Mouse (Mus musculus) heart, postnatal 36 days (tissue): Measurements from ENCODE around the gene Bhlha9. TPM values are rescaled to one million over a fixed set of nuclear protein-coding genes. Genes with fewer than 3 reads are reported as not detected.
A peak's percentile ranks its signal among the peaks of the same experiment; 100 is the strongest.

Experiments used
- DNase-seq, 2 experiments: peaks; one replicate each; pipeline ENCODE4 v3.0.0; 2021 to 2022
- intact Hi-C: fragments of 180-260 bp; cut with DNase I; formaldehyde crosslinking; loops from one replicate; pipeline ENCODE4 v1.15.1; 2025
- total RNA-seq, 2 experiments: library from RNA; stranded (reverse); gene quantifications; 2 replicates each; pipeline ENCODE4 v1.2.3; 2021

The Bhlha9 gene
- not detected for total RNA-seq

DNA sequence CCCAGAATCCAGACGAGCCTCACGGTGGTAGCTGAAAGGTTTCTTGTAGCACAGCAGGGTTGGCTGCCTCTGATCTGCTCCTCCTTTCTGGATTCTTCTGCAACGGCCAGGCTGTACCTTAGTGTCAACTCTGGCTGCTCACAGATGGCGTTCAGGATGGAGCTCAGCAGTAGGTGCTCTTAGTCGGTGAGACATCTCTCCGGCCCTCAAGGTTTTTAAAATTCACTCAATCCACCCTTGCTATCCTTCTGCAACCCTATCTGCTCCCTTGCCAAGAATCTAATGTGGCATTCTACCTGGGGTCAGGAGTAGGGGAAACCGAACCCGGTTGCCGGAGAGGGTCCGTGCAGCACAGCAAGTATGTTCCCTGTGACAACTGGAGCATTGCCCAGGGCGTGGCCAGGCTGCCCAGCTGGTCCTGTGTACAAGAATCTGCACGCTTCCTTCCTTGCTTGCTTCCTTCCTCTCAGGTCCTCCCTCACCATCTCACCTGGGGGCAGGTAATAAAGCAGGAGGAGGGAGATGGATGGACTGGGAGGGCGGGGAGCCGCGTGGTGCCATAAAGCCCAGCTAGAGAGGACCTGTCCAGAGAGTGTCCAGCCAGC, at the start of gene Bhlha9:
Gene Bhlha9, plus strand, starts transcription at position 600 of the 605 bp plus-strand sequence.
- intact Hi-C loops, result no loop called here
- DNase-seq, result no peak

DNA sequence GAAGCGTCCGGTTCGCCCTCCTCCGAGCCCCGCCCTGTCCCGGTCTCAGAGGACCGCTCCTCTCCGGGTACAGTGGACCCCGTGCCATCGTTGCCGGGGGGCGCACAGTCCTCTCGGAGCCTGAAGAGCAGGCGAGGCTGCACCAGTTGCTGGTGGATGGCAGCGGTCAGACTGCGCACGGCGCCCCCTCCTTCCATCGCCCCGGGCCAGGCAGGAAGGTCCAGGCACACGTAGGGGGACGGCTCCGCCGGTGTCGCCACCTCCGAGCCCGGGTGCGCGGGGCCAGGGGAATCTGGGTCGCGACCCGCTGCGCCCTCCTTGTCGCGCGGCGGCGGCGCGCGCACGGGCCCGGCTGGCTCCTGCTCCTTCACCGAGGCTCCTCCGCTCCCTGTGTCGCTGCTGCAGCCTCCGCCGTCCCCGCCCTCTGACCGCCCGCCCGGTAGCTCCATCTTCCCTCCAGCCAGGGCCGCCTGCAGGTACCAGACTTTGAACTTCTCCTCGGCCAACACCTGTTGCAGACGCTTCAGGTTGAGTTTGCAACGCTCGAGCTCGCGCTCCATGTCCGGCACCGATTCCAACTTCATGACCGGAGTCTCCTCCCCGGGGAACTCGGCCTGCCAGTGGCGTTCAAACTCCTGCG, 49.6 kb upstream of the Bhlha9 start:
- peak; percentile 23 to 47 for DNase-seq
- intact Hi-C loops, result no loop called here

DNA sequence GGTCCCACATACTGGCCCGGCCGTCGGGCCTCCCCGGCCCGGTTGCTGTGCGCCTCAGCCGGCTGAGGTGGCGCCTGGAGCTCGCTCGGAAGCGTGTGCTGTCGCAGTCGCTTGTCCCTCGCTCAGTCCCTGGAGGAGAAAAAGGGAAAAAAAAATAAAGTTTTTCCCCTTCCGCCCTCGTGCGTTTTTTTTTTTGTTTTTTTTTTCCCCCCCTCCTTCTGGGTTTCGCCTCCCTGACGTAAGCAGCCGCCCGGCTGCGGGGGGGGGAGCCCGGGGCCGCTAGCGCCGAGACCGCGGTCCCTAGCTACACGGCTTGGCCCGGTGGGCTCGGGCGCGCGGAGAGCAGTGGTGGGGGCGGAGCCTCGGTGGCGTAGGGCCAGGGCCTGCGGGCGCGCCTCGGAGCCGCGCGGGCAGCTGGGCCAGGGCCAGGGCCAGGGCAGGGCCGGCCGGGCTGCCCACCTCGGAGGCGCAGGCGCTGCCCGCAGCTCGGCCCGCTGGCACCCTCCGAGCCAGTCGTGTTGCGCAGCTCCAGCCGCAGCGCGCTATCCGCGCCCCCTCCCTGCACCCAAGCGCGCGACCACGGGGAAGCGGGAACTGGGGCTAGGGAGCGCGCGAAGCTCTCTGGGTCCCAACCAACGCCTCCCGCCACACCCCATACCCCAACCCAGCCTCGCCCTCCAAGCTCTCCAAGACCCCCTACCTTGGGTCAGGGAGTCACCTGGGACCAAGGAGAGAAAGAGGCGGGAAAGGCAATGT, 48.9 kb upstream of the Bhlha9 start:
- intact Hi-C loops, result no loop called here
- peak; percentile 69 to 70 for DNase-seq

DNA sequence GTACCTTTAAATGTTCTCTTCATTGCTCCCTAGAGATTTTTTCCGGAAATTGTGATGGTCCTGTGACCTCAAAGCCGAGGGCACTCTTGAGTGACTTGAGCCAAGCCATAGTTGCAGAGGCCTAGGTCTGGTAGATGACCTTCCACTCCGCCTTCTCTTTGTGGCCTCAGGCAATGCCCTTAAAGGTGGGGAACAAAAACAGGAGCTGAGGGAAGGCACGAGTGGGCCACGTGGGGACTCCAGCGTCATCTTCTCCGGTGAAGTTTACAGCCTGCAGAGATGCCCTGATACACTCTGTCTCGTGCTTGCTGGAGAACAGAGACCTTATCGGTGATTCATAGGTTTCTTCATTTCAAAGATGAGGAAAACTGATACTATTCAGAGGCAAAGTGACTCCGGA, 48.2 kb upstream of the Bhlha9 start:
- no peak for DNase-seq
- intact Hi-C loops, result no loop called here

DNA sequence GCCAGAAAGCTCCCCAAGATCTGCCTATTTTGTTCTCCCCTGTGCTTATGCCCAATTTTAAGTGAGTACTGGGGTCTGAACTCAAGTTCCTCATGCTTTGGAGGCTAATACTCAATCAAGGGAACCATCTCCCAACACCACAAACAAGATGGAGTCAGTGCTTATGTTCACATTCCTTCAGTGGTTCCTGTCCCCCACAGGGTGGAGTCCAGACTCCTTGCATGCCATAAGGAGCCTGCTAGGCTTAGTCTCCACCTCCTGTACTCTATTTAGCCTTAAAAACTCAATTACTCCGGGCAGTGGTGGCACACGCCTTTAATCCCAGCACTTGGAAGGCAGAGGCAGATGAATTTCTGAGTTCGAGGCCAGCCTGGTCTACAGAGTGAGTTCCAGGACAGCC, 47.4 kb upstream of the Bhlha9 start:
- DNase-seq, result no peak
- intact Hi-C loops, result no loop called here

DNA sequence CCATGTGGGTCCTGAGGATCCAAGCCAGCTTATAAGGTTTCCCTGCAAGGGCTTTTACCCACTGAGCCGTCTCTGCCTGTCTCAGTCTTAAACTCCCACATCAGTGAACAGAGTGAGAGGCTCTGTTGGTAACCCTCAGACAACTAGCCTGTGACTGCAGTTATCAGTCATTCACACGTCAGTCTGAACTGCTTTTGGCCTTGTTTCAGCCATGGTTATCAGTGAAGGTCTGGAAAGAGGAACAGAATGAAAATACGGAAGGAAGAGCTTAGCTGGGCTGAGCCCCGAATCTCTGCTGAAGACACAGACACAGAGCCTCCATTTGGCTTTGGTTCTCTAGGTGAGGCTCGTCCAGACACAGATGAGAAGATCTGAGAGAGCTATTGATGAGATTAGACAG, 43.7 kb upstream of the Bhlha9 start:
- intact Hi-C loops, result no loop called here
- DNase-seq, result no peak

DNA sequence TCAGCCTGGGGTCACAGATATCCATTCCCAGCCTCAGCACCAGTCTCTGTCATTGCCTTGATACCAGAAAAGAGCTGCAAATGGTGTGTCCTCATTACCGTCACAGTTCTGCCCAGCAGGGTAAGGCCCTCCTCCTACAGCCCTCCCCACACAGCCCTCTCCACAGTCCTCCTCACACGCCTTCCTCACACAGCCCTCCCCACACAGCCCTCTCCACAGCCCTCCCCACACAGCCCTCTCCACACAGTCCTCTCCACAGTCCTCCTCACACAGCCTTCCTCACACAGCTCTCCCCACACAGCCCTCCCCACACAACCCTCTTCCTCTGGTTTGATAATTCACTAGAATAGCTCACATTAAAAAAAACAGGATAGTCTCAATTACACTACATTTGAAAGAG, 42.2 kb upstream of the Bhlha9 start:
- intact Hi-C loops, result no loop called here
- no peak for DNase-seq

DNA sequence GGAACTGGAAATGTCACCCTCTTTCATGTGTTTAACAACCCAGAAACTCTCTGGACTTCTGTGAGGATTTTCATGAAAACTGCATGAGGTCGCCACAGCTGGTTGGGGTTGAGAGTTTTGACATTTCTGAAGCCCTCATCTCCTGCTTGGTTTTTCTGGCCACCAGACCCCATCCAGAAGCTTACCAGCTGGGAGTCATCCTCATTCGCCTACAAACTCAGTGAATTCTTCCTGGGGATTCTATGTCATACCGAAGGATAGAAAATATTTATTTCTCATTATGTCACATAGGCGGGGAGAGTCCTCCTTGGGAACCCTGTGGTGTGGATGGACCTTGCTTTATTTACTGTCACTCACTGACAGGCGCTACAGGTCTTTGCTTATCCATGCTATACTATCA, 41.8 kb upstream of the Bhlha9 start:
- intact Hi-C loops, result no loop called here
- DNase-seq, result no peak

DNA sequence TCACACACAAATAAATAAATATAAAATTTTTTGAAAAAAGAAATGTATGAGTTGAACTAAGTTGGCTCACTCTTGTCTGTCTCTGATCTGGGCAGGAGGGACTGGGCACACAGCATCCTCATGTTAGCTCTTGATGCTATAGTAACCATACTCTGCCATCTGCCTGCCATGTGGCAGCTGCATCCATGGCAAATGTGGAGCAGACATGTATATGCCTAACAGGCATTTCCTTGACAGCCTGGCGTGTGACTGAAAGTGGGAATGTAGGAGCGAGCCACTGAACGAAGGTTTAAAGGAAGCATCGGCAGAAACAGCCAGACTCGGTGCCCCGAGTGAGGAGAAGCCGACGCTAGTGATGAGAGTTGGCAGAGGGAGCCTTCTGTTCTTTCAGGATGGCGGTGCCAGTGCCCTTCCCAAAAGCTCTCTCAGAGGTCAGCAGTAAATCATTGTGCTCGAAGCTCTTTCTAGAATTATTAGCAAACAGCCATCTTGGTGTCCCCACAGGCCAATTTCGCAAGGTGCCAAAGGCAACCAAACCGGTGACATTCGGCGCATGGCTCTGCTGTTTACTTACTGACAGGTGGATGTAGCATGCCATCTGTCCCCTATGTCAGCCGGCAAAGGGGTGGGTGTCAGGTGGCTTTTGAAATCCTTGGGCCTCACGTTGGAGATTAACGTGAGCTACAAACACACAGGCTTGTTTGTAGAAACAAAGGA, 32.8 kb upstream of the Bhlha9 start:
- intact Hi-C loops, result no loop called here

DNA sequence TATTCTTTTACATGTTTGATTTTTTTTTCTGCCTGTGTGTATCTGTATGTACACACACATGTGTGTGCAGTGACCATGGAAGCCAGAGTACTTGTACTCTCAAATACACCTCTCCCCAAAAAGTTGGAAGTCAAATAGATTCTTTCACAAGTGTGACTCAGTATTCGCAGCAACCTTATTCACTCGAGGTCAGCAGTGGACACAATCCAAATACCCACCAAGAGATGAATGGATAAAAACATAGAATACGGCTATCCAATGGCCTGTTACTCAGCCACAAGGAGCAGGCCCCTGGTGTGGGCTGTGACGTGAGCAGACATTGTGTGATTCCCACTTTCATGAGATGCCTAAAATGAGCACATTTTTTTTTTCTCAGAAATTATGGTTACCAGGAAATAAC, 32.0 kb upstream of the Bhlha9 start:
- no peak for DNase-seq
- intact Hi-C loops, result no loop called here

More for the DNA sequence above, 32.8 kb upstream of the Bhlha9 start:
- no peak for DNase-seq

DNA sequence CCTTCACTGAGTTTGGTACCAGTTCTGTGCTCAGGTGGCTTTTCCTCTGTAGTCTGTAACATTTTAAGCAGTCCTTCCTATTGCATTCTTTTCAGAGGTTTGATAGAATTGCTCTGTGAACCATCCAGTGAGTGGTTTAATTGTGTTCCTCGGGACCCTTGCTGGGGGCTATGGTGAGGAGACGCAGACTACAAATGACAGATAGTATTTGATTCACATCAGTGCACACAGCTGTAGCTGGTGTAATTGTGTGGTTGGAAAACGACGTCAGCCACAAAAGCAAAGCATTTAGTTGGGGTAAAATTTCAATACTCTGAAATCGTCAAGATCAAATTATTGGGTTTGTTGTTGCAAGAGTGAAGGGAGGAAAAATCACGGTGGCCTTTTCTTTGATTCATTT, 28.0 kb upstream of the Bhlha9 start:
- intact Hi-C loops, result no loop called here
- DNase-seq, result no peak

DNA sequence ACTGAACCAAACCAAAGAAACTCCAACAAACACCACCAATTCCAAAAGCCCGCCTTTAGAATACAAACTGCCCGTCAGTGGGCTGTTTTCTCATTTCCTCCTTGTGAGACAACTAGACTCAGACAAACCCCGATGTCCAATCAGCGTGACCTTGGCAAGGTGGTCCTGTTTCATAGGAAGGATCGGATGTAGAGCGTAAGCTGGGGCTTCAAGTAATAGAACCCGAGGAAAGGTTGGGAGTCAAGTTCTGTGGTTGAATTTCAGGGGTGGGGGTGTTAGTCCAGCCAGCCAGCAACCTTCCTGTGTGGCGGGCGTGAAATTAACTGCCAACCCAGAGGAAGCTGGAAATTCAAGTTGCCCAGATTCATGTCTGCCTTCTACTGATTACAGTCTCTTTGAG, 27.2 kb upstream of the Bhlha9 start:
- no peak for DNase-seq
- intact Hi-C loops, result loop anchor here (5.0 kb wide), 2 partner anchors 123 to 188 kb away; no protein-coding TSS in a partner anchor

DNA sequence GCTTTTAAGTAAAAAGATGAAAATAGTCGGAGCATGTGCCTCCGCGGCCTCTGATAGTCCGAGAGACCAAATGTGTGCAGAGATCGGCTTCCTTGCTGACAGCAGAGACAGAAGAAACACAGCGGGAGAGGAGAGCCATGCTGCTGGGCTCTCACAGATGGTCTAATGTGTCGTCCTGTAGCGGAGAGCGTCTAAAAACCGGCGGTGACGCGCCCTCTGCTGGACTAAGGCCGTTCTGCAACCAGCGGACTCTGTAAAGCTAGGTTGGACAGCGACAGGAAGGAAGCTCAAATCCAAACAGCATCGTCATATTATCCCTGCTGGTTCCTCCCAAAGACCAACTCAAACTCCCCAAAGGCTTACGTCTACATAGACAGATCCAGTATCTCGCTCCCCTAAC, 26.3 kb upstream of the Bhlha9 start:
- DNase-seq, result peak; percentile 87 to 96
- intact Hi-C loops, result loop anchor here (1.0 to 5.0 kb wide), 3 partner anchors 105 to 189 kb away; no protein-coding TSS in a partner anchor

DNA sequence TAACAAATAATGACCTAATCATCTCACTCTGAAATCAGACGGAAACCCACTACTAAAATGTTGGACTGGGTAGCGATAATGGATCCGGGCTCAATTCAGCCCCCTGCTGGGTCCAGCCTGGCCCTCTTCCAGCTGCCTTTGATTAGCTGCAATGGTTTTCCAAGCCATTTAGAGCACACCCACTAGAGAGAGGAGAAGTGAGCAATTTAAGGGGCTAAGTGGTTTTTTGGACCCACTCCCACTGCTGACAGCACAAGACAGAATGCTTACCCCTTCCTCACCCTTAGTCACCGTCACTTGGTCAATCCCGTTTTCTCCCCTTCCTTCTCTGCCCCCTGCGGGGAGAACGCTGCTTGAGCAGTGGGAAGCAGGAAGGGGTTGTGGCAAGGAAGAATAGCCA, 25.2 kb upstream of the Bhlha9 start:
- intact Hi-C loops, result loop anchor here (5.0 kb wide), 2 partner anchors 125 to 190 kb away; no protein-coding TSS in a partner anchor

DNA sequence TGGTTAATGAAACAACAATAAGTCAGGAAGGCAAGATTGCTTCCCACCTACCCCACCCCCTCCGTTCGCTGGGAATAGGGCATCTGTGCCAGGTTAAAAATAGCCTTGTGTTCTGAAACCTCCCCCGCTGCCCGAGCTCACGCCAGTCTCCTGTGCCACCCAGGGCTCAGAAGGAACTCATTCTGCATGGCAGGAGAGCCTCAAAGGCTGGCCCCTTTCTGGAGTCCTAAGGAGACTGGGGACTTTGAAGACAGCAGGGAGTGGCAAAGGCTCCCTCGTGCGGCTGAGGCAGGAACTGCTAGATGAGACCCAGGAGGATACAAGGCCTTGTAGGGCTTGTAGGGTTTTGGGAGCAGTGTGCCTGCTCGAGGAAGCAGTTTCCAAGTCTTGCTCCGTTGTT, 24.8 kb upstream of the Bhlha9 start:
- DNase-seq, result peak; percentile 63 to 73
- intact Hi-C loops, result loop anchor here (5.0 kb wide), 2 partner anchors 125 to 190 kb away; no protein-coding TSS in a partner anchor

More for the DNA sequence above, 25.2 kb upstream of the Bhlha9 start:
- DNase-seq, result no peak

DNA sequence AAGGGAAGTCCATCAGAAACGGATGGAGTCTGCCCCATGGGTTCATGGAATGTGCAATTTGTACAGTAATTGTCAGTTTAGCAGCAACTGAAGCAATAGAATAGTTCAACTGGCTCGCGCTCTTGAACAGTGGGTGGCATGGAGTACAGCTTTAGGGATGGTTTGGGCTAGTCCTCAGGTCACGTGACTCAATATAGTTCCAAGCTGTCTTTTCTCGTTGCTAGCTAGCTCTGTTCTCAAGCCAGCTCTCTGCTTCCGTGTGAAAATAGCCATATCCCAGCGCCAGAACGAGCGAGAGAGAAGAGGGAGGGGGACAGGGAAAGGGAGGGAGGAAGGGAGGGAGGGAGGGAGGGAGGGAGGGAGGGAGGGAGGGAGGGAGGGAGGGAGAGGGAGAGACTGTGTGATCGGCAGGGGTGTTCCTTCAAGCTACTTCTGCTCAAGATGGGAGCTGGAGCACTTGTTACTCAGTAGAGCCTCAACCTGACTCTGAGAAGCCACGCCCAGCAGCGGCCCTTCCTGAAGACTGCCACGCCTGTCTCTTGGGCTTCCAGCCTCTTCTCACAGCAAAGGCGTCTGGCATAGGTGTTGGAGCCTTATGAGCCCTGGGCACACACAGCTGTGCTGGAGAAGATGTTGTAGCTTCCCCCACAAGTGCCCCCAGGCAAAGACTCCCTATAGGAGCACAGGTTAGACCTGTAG, 21.3 kb upstream of the Bhlha9 start:
- intact Hi-C loops, result no loop called here
- DNase-seq, result no peak

DNA sequence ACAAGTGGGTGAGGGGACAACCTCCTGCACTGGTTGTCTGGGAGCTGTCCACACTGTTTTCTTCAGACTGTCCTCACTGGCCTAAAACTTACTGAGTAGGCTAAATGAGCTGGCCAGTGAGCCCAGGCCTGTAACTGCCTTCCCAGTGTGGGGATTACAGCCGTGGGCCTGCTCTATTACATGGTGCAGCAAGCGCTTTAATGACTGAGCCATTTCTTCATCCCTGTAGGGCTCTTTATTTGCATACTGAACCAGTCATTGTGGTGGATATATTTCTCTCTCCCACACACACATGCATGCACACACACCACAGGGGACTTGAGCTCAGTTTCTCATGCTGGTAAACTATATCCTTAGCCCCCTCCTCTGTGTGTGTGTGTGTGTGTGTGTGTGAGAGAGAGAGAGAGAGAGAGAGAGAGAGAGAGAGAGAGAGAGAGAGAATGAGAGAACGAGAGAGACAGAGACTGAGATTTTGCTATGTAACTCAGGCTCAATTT, 19.4 kb upstream of the Bhlha9 start:
- intact Hi-C loops, result no loop called here
- DNase-seq, result no peak

DNA sequence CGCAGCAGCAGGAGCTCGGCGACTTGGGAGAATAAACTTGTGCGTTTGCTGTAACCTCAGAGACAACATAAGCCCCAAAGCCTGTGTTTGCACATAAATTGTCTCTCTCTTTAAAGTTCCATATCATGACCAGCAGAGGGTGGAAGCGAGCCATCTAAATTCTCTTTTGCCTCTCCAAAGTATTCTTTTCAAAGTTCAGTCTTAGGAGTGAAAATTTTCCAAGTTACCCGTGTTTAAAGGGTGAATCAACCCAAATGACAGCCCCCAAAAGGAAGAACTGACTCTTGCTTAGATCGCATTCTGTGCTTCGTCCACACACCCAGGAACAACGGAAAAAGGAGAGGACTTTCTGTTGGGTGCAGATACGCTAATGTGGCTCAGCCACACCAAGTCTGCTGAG, 17.2 kb upstream of the Bhlha9 start:
- DNase-seq, result peak; percentile 16 to 40
- intact Hi-C loops, result loop anchor here (5.0 kb wide), 1 partner anchor 87 kb away; no protein-coding TSS in a partner anchor

DNA sequence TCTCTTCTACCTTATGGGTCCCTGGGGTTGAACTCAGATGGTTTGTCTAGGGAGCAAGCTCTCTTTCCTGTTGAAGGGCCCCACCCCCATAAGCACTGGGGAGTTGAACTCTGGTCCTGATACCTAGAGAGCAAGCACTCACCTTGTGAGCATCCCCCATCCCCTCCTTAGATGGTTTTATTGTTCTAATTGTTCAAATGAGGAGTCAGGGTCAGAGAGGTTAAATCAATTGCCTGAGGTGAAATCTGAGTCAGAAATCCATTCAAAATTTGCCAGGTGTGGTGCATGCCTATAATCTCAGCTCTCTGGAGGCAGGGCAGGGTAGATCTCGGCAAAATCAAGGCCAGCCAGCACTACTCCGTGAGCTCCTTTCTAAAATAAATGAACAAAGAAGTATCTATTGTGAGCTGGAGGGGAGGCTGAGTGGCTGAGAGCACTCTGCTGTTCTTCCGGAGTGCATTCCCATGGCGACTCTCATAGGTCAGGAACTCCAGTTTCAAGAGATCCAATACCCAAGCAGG, 14.8 kb upstream of the Bhlha9 start:
- DNase-seq, result no peak
- intact Hi-C loops, result loop anchor here (5.0 kb wide), 1 partner anchor 85 kb away; no protein-coding TSS in a partner anchor
